Mouse (Mus musculus): ENCODE data around the gene Hsbp1.
"Not testable (repeated sequence)": the region's sequence is repeated elsewhere in the genome, so short reads cannot be mapped to it uniquely, and the experiment has no call there.

Gene Hsbp1

DNA sequence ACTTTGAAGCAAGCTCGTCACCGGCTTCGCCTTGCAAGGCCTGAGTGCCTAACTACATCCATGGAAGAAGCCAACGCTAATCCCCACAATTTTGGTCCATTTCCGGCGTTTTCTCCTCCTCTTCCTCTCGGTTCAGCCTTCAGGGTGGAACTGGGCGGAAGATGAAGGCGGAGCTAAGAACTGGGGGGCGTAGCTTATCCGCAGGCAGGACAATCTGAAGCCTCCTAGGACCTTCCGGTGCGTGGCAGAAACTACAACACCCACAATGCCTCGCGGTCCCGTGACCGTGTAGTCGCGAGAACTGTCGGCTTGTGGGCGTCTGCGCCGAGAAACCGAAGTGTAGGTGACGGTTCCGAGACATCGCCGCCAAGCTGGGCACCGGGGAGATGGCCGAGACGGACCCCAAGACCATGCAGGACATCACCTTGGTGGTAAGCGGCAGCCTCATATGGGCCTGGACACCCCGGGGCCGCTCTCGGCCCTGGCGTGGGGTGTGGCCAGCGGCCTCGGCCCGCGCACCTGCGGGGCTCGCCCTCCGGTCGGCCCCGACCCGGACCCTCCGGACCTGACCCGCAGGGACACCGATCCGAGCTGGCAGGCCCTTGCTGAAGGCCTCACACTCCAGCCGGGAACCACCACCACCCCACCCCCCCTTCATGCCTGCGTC is at the start of gene Hsbp1:
Hsbp1 (plus strand) TSS at position 299 of the 667 bp plus-strand sequence.
- peak; percentile 96 for DNase-seq (ENCODE audit: extremely low spot score, low spot score)

DNA sequence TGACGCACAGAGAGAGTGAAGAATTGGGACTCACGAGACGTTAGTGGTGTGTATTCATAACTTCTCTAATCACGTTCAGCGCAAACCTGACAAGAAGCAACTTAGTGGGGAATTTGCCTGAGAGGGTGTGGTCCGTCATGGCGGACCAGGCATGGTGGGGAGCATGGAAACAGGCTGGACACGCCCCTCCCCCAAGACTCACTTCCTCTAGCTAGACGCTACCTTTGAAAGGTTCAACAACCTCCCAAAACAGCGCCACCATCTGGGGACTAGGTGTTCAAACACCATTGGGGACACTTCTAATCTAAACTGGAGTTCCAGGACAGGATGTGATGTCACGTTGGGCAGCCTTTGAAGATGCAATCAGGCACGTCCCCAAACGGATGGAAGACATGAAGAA is 48.8 kb upstream of the Hsbp1 start:
- DNase-seq (ENCODE audit: extremely low spot score, low spot score): no peak

DNA sequence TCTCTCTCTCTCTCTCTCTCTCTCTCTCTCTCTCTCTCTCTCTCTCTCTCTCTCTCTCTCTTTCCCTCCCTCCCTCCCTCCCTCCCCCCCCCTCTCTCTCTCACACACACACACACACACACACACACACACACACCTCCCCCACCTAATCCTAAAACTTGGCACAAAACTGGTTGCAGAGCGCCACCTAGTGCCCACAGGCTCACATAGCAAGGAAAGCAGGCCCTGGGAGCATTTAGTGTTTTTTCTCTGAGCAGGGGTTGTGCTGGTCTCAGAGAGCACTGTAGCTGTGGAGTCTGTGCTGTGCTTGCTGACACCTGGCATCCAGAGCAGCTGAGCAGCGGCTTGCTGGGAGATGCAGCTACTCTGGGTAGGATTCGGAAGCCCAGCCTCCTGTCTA is 46.5 kb upstream of the Hsbp1 start:
- DNase-seq (ENCODE audit: extremely low spot score, low spot score): peak; percentile 38

DNA sequence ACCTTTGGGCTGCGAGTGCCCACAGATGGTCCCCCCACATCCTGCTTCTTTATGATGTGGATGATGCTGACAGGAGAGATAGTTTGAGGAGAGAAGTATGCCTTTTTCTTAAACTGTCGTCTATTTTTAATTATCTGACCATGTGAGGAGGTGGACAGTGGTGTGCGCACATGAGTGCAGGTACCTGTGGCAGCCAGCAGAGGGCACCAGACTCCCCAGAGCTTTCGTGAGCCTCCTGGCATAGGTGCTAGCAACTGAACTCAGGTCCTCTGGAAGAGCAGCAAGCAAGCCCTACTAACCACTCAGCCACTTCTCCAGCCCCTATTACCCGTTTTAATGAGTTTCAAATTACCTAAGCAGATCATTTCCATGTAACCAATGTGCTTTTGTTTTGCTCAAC is 44.0 kb upstream of the Hsbp1 start:
- DNase-seq (ENCODE audit: extremely low spot score, low spot score): no peak

DNA sequence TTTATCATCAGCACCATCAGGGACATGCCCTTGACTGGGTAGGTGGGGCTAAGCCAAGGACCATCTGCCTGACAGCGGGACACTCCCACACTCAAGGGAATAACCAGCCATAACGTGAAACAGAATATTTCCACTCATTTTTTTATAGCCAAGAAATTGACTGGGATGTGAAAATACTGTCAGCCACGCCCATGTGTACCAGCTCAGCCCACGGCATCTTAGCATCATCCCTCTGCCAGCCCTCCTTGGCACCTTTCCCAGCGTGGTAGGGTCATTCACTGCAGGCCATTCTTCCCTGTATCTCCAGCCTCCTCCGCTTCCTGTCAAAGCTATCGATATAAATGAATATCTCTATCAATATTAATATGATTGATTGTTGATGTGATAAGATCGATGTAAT is 40.1 kb upstream of the Hsbp1 start:
- DNase-seq (ENCODE audit: extremely low spot score, low spot score): no peak

DNA sequence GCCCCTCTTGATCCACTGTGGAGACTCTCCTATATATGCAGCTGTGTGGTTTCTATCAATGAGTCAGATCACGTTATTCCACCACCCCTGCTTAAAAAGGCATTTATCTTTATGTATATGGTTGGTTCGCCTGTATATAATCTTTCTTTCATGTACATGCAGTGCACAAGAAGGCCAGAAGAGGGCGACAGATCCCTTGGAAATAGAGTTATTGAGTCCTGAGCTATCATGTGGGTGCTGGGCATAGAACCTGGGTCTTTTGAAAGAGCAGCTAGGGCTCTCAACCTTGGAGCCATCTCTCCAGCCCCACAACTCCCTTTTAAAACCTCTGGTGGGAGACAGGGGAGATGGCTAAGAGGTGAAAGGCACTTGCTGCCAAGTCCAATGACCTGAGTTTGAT is 32.9 kb upstream of the Hsbp1 start:
- DNase-seq (ENCODE audit: extremely low spot score, low spot score): no peak

DNA sequence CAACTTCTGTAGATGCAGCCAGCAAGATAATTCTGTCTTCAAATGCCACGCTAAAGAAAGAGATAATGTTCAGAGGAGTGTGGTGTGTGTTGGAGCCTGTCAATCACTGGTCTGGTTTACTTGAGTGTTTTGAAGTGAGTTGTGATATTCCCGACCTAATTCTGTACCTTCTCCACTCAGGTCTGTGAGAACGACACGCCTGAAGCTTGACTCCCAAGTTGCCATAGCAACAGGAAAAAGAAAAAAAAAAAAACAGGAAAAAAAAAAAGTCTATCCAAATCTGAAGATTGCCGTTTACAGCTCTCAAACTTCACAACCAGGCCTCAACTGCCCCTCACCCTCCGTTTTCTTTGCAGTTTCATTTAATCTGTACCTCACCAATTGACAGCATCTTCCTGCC is 21.1 kb upstream of the Hsbp1 start:
- DNase-seq (ENCODE audit: extremely low spot score, low spot score): no peak

DNA sequence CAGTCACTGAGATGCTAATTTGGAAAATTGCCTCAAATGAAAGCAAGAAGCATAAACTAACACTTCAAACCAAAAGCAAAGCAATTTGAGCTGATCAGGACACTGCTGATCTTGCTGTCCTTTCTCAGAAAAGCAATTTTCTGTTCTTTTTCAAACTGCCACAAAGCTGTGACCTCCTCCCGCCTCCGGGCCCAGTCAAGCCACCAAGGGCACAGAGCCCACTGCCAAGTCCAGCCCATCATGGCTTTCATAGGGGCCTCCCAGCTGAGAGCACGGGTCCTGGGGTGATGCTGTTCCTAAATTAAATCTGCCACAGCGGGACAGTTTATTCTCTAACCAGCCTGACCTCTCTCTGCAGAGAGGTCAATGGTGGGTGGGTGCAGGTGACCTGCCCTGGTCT is 4.7 kb upstream of the Hsbp1 start:
- DNase-seq (ENCODE audit: extremely low spot score, low spot score): no peak

DNA sequence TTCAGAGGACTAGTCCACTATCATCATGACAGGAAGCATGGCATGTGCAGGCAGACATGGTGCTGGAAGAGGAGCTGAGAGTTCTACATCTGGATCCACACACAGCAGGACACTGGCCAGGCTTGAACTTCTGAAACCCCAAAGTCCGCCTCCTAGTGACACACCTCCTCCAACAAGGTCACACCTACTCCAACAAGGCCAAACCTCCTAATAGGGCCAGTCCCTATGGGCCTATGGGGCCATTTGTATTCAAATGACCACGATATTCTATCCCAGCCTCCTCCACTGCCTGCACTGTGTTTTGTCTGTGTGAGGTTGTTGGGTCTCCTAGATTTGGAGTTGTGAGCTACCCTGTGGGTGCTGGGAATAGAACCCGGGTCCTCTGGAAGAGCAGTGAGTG is 682 bp upstream of the Hsbp1 start:
- DNase-seq (ENCODE audit: extremely low spot score, low spot score): no peak

DNA sequence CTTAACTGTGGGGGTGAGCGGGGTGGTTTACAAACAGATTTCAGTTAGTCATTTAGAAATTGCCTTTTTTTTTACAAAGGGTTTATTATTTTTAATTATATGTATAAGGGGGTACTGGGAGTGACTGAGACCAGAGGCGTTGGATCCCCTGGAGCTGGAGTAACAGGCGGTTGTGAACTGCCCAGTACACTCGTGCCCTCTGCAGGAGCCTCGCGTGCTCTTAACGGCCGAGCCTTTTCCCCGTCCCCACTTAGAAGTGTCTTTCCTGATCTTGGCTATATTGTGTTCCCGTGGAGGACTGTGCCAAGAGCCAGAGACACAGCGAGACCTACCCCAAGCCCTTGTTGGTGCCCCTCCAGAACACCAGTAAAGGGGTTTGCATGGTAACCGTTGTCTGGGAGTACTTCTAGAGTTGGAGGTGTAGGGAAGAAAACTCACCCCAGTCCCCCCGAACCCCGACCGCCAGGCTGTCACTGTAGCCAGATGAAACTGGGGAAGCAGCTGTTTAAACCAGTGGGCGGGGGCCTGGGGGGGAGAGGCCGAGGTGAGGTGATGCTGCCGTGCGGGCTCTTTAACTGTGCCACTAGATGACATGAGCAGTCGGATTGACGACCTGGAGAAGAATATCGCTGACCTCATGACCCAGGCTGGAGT is 868 bp downstream of the Hsbp1 start:
- no peak for DNase-seq (ENCODE audit: extremely low spot score, low spot score)

DNA sequence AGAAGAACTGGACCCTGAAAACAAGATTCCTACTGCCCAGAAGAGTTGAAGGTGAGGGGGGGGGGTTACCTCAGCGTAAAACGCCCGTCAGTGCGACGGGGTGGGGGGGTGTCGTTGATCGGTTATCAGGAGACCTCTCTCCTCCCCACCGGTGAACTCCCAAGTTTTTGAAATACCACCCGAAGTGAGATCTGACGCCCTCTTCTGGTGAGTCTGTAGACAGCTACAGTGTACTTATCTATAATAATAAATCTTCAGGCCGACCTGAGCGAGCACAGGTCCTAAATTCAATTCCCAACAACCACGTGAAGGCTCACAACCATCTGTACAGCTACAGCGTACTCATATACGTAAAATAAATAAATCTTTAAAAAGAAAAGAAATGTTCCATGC is 1.4 kb downstream of the Hsbp1 start:
- no peak for DNase-seq (ENCODE audit: extremely low spot score, low spot score)

DNA sequence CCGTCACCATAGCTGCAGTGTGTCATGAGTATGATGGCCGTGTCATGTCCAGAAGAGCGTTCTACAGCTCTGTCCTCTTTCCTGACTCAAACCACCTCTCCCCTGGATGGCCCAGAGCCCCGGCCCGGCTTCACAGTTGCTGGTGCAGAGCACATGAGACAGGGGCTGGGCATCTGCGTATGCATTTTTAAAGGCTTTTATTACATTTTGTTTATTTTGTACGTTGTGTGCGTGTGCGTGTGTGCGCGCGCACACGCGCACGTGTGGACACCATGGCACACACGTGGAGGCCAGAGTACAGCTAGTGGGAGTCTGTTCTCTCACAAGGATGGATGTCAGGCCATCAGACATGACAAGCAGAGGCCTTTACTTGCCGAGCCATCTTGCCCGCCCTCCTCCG is 7.4 kb downstream of the Hsbp1 start:
- no peak for DNase-seq (ENCODE audit: extremely low spot score, low spot score)

DNA sequence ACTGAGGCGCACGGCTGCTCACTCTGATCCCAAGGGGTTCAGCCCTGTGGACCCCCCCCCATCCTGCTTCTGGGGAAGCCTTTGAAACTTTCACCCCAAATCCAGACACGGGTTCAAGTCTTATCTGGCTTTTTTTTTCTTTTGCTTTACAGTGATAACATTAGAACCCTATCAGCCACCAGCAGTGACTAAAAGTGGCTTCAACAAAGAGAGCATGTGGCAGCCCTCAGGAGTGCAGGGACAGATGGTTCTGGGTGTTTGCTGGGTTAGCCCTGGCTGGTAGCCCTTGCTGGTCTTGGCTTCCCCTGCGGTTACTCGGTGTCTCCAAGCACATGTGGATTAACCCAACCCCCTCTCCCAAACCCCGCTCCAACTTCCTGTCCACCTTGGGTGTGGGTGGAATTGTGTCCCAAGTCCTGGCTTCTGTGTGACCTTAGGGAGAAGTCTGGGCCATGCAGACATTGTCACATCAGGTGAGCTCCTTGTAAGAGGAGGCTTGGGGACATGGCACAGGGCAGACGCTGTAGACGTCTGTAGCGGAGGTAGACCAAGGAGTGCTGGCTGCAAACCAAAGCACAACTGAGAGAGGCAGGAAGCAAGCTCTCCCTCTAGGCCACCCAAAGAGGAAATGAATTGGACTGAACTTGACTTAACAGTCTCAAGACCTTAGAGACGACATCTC is 8.8 kb downstream of the Hsbp1 start:
- no peak for DNase-seq (ENCODE audit: extremely low spot score, low spot score)

DNA sequence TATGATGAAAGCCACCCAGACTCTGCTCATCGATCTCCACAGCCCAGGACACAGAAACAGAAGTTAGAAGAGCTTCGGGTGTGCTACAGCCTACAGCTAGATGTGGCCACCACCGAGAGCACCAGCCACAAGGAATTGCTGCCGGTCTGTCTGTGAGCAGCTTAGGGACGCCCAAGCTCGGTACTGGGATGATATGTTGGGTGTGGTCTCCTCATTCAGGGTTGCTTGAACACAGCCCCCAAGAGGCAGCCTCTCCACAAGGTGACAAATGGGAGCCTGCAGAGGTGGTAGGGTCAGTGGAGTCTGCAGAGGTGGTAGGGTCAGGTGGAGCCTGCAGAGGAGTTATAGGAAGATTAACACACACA is 9.4 kb downstream of the Hsbp1 start:
- DNase-seq (ENCODE audit: extremely low spot score, low spot score): no peak

DNA sequence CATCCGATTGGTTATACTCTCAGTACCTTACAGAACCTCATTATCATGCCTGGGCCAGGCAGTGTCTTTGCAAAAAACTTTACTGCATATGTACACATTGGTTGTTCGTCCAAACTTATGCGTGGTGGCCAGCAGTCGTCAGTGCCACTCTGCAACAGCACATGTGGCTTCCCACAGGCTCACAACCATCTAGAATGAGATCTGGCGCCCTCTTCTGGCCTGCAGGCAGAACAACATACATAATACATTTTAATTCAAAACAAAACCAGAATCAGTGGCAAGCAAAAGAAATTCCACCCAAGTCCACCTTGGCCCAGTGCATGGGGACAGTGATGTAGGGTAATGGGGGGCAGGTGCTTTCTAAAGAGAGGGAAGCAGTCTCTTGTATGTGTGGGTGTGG is 12.3 kb downstream of the Hsbp1 start:
- DNase-seq (ENCODE audit: extremely low spot score, low spot score): not testable (repeated sequence)

DNA sequence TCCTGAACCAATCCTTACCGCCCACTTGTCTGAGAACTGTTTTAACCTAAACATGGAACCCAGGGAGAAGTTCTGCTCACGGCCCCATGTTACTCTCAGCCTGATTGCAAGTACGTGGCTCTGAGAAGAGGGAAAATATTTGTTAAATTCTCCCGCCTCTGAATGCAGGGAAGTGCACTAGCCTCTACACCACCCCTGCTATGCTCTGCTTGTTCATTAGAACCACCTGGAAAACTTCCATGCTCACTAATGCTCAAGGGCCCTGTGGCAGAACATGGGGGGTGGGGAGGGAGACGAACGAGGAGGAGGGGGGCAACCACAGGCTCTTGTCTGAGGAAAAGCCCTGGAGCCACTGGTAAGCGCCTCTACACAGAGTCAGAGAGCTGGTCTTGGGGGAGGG is 13.9 kb downstream of the Hsbp1 start:
- DNase-seq (ENCODE audit: extremely low spot score, low spot score): no peak

DNA sequence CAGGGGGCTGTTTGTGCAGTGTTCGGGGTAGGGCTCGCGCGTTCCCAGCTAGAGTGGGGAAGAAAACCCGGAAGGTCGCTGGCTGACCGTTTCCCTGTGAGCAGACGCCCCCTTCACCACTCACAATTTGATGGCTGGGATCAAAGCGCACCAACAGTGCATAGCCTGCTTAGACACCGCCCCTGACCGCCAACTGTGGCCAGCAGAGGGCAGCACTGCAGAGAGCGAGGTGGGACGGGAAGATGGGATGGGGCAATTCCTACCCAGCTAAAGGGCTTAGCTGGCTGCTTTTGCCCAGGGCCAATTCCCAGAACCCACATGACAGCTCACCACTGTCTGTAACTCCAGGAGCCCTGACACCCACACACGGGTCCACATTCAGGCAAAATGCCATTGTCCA is 14.5 kb downstream of the Hsbp1 start:
- DNase-seq (ENCODE audit: extremely low spot score, low spot score): peak; percentile 61

DNA sequence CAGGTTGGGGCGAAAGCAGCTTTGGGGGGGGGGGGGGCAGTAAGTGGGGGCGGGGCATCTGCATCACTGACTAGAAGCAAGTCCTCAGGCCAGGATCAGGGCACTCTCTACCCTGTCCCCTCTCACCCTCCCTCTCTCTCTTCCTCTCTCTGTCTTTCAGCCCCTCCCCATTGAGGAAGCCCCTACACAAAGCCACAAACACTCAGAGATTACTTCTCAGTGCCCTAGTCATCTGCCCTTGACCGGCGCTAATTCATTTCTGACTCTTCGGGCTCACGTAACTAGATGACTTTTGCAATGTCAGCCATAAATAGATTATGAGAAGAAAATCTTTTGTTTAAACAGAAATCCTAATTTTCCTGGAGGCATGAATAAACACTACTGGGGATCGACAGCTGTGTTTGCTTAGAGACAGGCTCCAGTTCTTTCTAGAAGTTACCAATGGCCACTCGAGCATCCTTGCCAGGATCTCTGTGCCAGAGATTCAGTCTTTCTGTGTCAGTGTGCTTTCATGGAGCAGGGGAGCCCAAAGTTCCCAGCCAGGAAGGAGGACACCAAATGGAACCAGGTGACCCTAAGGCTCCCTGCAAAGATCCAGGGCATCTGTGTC is 16.5 kb downstream of the Hsbp1 start:
- no peak for DNase-seq (ENCODE audit: extremely low spot score, low spot score)

DNA sequence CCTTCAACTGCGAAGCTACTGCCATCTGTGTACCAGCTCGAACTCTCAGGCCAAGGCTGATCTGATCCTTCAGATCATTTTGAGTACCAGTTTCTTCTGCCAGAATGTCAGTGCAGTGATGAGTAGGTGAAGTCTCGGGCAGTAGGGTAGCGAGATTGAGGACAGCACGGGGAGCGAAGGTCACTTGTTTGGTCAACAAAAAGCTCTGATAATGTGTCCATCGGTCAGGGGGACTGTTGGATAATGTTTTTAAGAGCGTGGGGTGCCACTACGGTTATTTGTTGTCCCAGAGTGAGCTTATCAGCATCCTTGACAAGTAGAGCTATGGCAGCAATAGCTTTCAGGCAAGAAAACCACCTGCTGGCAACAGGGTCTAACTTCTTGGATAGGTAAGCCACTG is 30.4 kb downstream of the Hsbp1 start:
- not testable (repeated sequence) for DNase-seq (ENCODE audit: extremely low spot score, low spot score)

DNA sequence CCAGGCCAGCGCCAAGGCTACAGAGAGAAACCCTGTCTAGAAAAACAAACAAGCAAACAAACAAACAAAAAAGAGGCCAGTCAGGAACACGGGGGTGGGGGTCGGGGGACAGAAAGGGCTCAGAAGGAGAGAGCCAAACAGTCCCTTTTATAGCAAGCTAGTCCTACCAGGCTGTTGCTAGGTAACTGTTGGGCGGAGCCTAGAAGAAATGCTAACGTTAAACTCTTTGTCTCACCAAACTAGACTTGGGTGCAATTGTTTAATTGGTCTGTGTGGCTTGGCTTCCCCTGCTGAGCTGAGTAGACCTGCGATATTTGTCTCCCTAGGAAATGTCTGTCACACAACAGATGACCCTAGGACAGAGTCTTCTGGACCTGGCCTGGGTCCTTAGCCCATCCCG is 34.2 kb downstream of the Hsbp1 start:
- DNase-seq (ENCODE audit: extremely low spot score, low spot score): no peak

DNA sequence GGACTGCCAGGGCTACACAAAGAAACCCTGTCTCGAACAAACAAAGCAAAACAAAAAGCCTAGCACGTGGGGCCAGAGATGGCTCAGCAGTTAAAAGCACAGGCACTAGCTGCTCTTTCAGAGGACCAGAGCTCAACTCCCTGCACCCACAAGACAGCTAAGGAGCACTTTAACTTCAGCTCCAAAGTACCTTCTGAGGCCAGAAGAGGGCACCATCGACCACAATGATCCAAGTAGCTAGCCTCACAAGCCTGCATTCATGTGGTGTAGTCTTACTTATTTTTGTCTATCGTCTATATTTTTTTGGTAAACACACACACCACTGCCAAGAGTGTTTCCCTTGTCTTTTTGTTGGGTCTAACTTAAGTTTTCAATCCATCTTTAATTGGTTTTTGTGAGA is 36.3 kb downstream of the Hsbp1 start:
- peak; percentile 23 for DNase-seq (ENCODE audit: extremely low spot score, low spot score)

DNA sequence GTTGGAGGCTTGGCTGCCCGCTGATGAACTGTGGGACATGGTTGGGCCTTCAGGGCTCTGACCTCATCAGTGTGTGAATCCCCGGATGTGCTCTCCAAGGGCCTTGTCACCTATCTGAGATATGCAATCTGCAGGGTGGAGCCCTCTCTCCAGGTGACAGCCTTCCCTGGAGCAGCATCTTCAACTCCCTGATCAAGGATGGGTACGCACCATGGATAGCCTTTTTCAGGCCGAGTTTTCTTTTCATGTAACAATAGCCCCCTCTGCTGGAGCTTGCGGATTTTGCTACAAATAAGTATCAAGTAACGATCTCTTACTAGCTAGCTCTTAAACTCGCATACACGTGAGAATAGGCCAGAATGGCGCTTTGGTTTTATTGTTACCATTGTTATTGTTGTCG is 40.2 kb downstream of the Hsbp1 start:
- DNase-seq (ENCODE audit: extremely low spot score, low spot score): peak; percentile 55

DNA sequence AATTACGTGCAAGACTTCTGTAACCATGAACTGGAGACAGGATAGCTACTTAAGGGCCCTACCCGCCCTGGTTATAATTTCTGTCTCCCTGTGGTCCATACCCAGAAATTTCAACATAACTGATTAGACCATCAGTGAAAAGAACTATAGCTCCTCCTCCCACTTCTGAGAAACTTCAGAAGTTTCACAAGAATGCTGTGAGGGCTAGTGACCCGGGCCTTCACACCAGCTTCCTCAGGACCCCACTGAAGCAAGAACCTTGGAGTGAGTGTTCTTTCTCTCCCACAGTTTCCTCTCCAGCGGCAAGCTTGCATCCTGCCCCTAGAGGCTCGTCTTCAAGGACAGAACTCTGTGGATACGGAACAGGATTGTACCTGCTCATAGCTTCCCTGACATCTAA is 41.6 kb downstream of the Hsbp1 start:
- DNase-seq (ENCODE audit: extremely low spot score, low spot score): no peak
